Mouse (Mus musculus): Measurements from ENCODE around the gene Wdr34.

Gene Wdr34

DNA sequence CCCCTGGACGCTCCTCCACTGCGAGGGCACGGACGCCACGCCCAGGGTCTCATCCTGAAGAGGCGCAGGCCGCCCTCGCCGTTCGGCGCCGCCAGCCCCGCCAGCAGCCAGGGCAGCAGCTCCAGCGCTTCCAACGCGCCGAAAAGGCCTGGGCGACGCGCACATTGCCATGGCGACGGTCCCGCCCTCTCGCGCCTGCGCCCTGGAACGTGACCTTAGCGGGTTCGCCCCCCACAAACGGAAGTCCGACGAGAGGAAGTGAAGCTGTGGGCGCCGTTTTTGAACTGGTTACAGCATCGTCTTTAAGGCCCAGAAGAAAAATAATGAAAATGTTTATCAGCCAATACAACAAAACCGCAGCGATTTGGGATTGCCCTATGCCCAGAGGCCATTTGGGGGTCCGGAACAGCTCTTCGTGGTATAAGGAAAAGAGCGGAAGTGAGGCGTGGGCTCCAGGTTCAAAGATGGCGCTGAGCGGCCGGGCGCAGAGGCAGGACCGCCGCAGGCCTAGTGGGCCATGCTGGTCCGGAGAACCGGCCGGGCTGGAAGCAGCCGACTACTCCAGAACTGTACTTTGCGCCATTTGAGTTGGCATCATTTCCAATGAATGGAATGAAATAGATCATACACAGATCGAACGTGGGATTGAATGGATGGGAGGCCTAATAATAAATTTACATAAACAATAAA is at the start of gene Wdr34:
Gene Wdr34, minus strand, starts transcription at position 183 of the 690 bp plus-strand sequence.
- DNase-seq (ENCODE audit: low spot score in 2 of 2): peak; percentile 97 to 99

DNA sequence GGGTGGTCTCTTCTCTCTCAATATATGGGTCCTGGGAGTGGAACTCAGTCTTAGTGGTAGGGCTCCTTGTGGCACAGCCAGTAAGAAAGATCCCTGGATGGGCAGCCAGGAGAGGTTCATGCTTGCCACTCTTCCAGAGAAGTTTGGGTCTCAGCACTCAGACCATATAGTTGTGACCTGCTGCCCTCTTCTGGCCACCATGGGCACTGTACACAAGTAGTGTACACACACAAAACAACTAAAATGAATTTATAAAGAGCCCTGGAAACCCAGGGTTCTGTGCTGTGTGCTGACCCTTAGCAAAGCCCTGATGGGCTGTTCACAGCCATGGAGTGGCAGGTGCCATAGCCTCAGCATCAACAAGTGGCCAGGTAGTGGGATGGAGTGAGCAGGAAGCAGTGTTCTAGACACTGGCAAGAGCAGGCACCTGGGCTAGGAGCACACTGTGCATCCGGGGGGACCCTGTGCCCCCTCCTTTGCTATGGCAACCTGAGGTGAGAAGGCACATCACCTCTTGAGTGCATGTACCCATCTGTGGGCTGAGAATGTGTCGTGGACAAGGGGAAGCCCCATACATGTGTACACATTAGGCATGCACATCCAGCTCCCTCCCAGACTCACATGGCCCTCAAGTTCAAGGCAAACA is 47.3 kb upstream of the Wdr34 start:
- peak; percentile 34 to 53 for DNase-seq (ENCODE audit: low spot score in 2 of 2)

DNA sequence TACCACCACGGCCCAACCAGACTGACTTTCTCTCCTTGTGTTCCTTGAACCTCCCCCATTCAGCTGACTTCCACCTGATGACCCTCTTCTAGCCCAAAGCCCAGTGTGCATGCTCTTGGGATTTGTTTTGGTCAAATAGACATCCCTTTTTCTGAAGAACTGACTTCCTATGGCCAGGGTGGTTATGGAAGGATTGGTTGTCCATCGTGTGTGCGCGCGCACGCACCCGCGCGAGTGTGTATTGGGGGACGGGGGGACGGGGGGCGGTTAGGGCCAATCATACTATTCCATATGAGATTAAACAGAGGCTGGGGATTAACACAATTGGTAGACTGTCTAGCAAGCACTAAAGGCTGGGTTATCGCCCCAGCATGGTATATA is 45.5 kb upstream of the Wdr34 start:
- no peak for DNase-seq (ENCODE audit: low spot score in 2 of 2)

DNA sequence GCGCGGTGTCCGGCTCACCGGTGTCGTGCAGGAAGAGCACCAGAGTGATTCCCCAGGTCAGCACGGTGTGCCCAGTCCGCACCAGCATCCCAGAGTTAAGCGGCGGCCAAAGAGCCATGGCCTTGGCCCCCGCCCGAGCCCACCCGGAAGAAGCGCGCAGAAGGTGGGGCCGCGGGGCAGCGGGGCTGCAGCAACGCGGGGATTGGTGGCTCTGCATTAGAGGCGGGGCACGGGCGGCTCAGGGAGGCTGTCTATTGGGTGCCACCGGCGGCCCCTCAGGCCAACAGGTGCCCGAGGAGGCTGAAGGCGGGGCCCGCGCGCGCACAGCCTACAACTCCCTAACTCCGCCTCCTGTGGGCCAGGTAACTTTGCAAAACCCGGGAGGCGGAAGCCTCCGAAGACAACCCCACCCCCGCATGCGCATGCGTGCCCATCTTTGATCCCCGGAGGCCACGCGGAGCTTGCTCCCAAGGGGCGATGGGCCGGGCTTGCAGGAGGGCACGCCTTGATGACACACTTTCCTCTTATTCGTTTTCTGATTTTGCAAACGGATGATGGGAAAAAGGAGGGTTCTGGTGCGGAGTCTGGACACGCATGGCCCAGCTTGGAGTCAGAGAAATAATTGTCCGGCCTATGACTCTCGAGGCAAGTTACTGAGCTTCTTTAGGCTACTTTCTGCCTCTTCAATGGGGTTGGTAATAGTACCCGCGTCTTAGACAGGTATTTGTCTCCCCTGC is 45.0 kb upstream of the Wdr34 start, which contains the start of gene Zdhhc12:
Gene Zdhhc12, minus strand, starts transcription at position 178 of the 737 bp plus-strand sequence.
- peak; percentile 97 to 99 for DNase-seq (ENCODE audit: low spot score in 2 of 2)

DNA sequence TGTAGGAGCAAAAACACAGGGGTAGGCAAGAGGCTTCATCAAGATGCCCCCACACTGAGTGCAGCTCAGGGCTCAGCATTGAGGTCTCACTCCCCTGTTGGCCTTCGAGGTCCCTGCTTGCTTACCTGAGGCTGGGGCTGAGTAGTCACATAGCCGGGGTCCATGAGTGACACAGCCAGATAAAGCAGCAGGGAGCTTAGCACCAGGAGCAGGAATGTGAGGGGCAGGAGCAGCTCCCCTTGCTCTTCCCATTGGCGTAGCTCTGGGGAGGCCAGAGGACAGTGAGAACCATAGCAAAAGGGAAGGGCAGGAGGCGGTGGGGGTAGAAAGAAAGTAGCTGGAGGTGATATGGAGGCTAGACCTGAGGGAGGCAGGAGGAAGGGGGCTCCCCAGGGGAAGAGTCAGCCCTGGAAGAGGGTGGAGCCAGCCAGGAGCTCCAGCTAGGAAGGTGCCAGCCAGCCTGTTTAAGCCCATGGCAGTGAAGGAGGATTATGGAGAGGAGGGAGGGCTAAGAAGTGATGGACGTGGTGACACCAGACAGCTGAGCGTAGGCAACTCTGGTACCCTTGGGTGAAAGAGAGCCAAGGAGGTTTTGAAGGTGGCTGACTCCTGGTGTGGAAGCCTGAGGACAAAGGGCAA is 43.7 kb upstream of the Wdr34 start:
- no peak for DNase-seq (ENCODE audit: low spot score in 2 of 2)

DNA sequence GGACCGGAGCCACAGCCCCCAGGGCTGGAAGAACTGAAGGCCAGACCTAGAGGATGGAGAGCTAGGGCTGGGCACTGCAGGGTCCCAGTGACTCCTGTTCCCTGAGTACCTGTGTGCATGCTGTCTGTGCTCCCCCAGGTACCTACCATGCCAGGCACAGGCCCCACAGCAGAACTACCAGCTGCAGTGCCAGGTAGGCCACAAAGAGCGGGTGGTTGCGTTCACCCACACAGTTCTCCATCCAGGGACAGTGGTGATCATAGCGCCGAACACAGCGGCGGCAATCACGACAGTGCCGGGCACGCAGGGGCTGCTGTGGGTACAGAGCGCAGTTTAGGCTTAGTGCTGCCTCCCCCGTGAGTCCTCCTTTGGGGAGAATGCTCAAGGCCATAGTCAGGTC is 42.8 kb upstream of the Wdr34 start:
- no peak for DNase-seq (ENCODE audit: low spot score in 2 of 2)

DNA sequence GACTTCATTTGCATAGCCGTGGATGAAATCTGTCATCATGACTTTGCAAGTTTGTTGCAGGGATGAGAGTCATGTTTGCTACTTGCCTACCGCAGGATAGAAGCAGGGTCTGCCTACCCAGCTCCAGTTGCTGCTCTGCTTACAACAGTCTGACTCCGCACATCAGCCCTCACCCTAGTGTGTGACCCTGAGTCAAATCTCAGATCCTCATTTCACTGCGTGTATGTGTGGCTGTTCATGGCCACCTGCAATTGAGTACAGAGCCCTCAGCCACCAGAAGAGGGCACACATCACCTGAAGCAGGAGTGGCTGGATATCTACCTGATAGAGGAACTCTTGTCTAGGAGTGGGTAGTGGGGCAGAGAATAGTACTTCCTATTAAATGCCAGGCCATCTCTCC is 38.6 kb upstream of the Wdr34 start:
- no peak for DNase-seq (ENCODE audit: low spot score in 2 of 2)

DNA sequence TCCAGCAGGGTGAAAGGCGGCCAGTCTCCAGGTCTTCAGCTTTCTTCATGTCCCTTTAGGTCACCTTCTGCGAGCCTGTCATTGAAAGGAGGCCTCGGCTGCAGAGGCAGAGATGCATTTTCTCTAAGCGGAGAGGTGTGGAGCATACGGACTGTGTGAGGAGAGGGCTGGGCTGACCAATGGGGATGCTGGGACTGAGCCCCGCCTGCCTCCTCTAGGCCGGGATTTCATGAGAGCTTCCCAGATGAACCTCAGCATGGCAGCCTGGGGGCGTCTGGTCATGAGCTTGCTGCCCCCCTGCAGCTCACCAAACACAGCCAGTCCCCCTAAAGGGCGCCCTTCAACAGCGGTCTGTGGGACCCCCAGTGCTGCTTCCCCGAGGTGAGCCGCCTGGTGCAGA is 36.0 kb upstream of the Wdr34 start:
- DNase-seq (ENCODE audit: low spot score in 2 of 2): no peak

DNA sequence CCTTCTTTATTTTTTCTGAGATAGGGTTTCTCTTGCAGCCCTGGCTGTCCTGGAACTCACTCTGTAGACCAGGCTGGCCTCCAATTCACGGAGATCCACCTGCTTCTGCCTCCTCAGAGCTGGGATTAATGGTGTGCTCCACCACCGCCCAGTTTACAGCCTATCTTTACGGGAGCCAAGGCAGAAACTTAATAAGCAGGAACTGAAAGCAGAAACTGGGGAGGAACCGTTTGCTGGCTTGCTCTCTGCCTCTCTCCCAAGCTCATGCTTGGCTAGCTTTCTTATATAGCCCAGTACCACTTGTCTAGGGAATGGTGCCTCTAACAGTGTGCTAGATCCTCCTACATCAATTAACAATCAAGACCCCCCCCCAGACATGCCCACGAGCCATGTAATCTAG is 35.4 kb upstream of the Wdr34 start:
- DNase-seq (ENCODE audit: low spot score in 2 of 2): no peak

DNA sequence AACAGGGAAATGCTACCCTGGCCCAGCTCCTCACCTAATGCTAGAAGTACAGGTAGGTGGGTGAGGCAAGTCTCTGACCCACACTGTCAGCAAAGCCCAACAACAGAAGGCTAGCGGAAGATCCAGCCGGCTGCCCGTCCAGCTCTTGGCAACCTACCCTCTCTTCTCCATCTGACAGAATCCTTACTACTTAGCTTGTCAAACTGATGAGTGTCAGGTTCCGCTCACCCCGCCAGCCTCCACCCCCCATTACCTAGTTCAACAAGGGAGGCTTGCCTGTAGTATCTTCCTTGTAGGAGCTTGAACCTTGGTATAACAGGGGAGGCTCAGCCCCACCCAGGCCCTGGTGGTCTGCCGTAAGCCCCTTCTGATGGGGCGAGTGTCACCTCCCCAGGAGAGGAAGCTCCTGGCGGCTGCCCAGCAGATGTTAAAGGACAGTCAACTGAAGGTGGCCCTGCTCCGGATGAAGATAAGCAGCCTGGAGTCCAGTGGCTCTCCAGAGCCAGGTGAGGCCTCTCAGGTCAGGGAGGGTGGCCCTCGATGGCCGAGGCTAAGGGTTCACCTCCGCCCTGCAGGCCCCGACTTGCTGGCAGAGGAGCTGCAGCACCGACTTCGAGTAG is 31.6 kb upstream of the Wdr34 start:
- no peak for DNase-seq (ENCODE audit: low spot score in 2 of 2)

DNA sequence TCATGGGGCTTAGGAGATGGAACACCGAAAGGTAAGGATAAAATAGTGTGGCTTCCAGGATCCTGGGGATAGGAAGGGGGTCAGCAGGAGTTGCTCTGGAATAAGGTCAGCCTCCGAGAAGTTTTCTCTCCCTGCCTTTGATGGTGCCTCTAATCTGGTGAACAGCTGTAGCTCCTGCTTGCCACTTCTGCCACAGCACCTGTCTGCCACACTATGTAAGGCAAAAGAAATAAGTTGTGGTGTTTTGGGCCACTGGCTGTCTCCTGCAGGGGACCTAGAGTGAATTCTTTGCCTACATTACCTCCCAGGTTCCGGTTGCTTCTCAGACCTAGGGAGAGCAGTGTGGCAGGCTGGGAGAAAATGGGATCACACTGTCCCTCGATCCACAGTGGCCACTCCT is 30.1 kb upstream of the Wdr34 start:
- no peak for DNase-seq (ENCODE audit: low spot score in 2 of 2)

DNA sequence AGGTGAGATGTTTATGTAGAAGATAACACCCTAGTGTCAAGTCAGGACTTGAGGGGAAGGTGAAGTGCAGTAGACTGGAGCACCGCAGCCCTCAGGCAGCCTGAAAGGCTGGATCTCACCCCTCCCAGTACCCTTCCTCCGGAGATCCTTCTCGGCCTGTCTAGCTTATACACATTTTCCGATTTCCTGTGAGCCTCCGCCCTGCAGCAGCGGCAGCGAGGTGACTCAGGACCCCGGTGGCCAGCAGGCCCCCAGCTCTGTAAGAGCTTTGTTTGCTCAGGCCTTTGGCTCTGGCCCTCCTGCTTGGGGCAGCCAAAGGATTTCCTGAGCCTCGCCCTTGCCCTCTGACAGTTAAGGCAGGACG is 29.6 kb upstream of the Wdr34 start:
- DNase-seq (ENCODE audit: low spot score in 2 of 2): no peak

DNA sequence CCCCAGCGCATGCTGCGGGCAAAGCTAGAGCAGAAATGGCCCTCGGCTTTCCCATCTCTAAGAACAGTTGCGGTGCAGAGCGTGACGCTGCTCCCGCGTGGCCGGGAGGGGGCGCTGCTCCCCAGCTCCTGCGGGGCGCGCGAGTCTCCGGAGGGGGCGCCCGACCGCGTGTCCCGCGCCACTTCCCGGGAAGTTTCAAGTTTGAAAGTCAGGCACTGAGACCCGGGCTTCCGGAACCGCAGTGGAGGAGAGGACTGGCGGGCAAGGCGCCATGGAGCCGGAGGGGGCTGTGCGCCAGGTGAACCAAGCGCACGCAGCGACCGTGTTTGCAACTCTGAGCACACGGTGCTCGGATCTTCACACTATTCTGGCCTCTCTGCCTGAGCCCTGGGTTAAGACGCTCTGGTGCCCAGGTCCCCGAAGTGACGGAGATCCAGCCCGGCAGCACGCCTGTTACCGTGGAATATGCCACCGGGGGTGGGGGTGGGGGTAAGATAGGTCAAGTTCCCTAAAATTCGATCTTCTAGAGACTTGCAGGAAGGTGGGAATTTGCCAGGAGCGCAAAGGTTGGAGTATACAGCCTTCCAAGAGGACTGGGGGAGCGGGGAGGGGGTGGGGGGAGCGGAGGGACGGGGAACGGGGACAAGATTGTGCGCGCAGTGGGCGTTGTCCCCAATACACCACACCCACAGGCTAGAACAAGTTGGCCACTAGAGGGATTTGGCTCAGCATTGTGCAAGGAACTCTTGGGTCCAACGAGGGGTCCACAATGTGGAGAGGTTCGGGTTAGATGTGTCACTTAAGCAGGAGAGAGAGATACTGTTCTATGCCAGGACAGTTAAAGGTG is 29.0 kb upstream of the Wdr34 start, which contains the start of gene Pkn3:
Gene Pkn3, plus strand, starts transcription at position 183 of the 847 bp plus-strand sequence.
- peak; percentile 63 to 85 for DNase-seq (ENCODE audit: low spot score in 2 of 2)

DNA sequence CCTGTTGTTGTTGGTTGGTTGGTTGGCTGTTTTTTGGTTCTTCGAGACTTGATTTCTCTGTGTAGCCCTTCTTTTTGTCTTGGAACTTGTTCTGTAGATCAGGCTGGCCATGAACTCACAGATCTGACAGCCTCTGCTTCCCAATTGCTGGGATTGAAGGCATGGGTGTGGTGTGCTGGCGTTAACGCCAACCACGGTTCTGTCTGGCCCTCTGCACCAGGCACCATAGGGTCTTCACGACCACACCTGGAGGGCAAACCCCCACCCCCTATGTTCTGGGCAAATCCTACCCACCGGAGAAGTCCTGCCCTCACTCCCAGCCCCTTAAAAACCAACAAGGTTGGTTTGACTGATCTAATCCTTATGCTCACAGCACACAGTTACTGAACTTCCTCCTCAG is 28.3 kb upstream of the Wdr34 start:
- no peak for DNase-seq (ENCODE audit: low spot score in 2 of 2)

DNA sequence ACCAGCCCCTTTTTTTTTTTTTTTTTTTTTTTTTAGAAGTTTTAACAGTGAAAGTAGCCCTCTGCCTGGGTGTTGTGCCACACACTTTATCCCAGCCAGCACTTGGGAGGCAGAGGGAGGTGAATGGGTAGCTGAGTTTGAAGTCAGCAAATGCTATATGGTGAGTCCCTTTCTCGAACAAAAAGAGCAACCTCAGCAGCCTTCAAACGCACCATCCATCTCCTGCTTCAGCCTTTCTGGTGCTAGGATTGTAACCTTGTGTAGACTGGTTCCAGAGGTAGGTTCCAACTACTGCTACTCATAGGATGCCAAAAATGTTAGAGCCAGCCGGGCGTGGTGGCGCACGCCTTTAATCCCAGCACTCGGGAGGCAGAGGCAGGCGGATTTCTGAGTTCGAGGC is 27.8 kb upstream of the Wdr34 start:
- DNase-seq (ENCODE audit: low spot score in 2 of 2): no peak

DNA sequence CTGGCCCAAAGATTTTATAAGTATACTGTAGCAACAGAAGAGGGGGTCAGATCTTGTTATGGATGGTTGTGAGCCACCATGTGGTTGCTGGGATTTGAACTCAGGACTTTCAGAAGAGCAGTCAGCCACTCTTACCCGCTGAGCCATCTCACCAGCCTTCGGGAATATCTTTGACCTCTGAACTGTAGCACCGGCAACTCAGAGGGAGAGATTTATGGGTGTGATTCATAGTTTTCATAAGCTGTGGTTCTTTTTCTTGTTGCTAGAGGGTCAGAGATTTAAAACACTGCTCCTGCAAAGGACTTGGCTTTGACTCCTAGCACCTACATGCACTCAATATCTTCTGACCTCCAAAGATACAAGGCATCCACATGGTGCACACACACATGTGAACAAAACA is 26.9 kb upstream of the Wdr34 start:
- no peak for DNase-seq (ENCODE audit: low spot score in 2 of 2)

DNA sequence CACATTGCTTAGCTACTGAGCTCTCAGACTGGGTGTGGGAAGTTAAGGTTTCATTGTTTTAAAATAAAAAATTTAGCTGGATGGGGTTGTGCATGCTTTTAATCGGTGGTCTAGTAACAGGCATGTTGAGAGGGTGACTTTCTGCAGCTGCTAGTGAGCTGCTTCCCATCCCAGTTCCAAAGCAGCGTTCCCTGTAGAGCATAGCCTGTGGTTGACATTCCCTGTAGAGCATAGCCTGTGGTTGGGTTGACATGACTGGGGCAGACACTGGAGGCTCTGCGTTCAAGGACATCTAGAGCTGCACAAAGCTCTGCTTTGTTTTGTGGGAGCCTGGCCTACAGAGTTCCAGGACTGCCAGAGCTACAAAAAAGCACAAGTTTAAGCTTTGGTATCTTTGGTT is 24.6 kb upstream of the Wdr34 start:
- DNase-seq (ENCODE audit: low spot score in 2 of 2): no peak

DNA sequence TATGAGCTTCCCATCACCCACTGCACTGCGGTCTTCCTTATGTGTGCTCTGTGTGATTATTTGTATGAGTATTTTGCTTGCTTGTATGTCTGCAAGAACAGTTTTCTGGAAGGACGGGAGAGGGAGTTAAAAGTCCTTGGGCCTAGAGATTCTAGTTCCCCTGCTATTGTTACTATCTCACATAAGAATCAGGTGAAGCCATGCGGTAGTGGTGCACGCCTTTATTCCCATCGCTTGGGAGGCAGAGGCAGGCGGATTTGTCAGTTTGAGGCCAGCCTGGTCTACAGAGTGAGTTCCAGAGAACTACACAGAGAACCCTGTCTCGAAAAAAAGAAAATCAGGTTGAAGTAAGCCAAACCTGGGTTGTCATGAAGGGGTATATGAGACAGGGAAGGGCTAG is 24.2 kb upstream of the Wdr34 start:
- DNase-seq (ENCODE audit: low spot score in 2 of 2): no peak

DNA sequence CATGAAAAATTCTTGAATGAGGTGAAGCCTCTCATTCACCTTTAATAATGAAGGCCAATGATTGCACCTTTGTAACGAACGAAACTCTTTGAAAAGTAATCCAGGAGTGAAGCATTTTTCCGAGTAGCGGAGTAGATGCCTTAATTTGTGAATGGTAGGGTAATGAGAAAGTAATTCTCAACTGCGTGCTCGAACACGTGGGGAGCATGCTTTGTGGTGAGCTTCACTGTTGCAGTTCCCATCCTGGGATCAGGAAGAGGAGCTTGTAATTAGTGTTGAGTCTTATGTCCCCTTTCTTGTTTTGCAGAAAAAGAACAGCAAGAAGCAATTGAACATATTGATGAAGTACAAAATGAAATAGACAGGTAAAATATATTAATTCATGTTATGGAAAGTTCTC is 19.3 kb upstream of the Wdr34 start:
- no peak for DNase-seq (ENCODE audit: low spot score in 2 of 2)

DNA sequence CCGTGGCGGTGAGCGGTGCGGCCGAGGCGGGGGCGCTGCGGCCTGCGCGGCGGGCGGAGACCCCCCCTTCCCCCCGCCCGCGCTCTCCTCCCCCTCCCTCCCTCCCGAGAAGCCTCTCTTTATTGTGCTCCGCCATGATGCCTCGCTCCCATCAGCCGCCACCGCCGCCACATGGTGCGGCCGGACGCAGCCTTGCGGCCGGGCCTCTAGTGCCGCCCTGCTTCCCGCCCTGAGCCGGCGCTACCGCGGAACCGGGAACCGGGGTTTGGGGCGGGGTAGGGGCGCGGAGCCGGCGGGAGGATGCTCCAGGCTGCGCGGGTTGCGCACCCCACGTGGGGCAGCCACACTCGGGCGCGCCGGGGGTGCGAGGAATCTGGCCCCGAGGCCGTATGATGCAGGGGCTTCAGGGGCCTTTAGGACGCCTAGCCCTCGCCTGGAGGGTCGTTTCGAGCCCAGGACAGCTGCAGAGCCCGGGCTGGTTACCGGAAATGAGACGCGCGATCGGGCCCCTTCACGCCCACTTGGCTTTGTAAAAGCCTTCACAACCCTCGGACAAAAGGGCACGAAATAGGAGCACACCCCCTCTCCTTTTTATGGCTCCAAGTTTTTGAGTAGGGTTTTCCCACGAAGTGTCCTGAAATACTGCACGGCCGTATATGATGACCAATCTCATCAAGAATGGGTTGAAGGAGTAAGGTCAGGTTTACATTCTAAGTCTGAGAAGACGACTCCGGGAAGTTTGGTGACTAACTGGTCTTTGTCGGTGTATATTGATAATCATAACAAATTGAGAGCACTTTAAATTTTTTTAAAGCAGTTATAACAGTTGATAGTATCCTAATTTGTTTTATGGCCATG is 18.6 kb upstream of the Wdr34 start:
- DNase-seq (ENCODE audit: low spot score in 2 of 2): peak; percentile 45 to 52

Data from thymus, postnatal 10 days (tissue).